Mouse (Mus musculus): ENCODE data around the gene Sox30.
A peak's percentile ranks its signal among the peaks of the same experiment; 100 is the strongest.

Gene Sox30

GRCm38 (mm10) chr11:46055896-46056769, 76.0 kb downstream of the Sox30 start, which contains the start of gene Adam19:
TSS of gene Adam19 (plus strand) at chr11:46055992.
- DNase-seq (ENCODE audit: low spot score), result peak; percentile 69

GRCm38 (mm10) chr11:46056770-46057411, 76.8 kb downstream of the Sox30 start:
- DNase-seq (ENCODE audit: low spot score), result no peak

- no peak for DNase-seq (ENCODE audit: low spot score)
These were observed 77.9 kb downstream of the Sox30 start for GRCm38 (mm10) chr11:46058011-46058410.

- DNase-seq (ENCODE audit: low spot score), result no peak
These were observed 78.8 kb downstream of the Sox30 start for GRCm38 (mm10) chr11:46058916-46059315.

- DNase-seq (ENCODE audit: low spot score), result no peak
These were observed 80.0 kb downstream of the Sox30 start for GRCm38 (mm10) chr11:46059887-46060650.

- DNase-seq (ENCODE audit: low spot score), result no peak
These were observed 80.5 kb downstream of the Sox30 start for GRCm38 (mm10) chr11:46060651-46061020.

- no peak for DNase-seq (ENCODE audit: low spot score)
These were observed 81.8 kb downstream of the Sox30 start for GRCm38 (mm10) chr11:46061776-46062445.

GRCm38 (mm10) chr11:46062569-46062968, 82.5 kb downstream of the Sox30 start:
- no peak for DNase-seq (ENCODE audit: low spot score)

- DNase-seq (ENCODE audit: low spot score), result no peak
These were observed 83.1 kb downstream of the Sox30 start for GRCm38 (mm10) chr11:46062993-46063731.

- DNase-seq (ENCODE audit: low spot score), result no peak
These were observed 84.7 kb downstream of the Sox30 start for GRCm38 (mm10) chr11:46064767-46065166.

- peak; percentile 29 for DNase-seq (ENCODE audit: low spot score)
These were observed 85.3 kb downstream of the Sox30 start for GRCm38 (mm10) chr11:46065201-46066011.
